11 mouse cellular contexts compared by ENCODE assay signal in the genomic region with DNA sequence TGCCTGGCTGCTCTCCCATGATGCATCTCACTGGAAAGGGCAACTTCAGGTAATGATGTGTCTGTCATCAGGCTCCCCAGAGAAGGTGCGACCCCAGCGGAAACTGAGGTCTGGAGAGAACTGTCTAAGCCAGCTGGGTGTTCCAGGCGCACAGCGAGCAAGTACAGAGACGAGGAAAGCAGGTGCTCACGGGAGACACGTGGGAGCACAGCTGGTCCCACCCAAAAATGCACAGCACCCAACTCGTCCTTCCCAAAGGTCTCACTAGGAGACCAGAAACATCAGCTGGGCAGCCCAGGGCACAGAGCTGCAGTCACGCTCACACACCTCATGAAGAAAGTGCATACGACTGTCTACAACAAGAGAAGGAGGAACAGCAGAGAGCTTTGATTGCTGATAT. TPM values are rescaled to one million over a fixed set of nuclear protein-coding genes. Genes with fewer than 3 reads are reported as not detected.
A peak's percentile ranks its signal among the peaks of the same experiment; 100 is the strongest.
DNase-seq lines count a peak whose midpoint lies in the region; ATAC-seq lines count a peak whose summit lies in the region.
"Had no signal": no experiment of that assay in that cellular context is flagged by ENCODE, and none has a peak within 500 bp of the region (broad histone marks: within the 10 kb centered on the region; RNA-seq: fewer than 3 reads in every experiment).

No protein-coding gene starts in this region.

- H3K4me2 ChIP-seq in heart, embryonic 16.5 days (ENCODE audit: low read depth, low read length), result no peak overlapping the region
- H3K4me2 ChIP-seq in liver, embryonic 13.5 days, result no peak overlapping the region
- peak overlapping the region; percentile 29 for H3K4me2 ChIP-seq in embryonic facial prominence, embryonic 14.5 days (ENCODE audit: low read depth, low read length)
- H3K4me2 ChIP-seq in liver, embryonic 16.5 days (ENCODE audit: low read depth, low read length), result no peak overlapping the region

- 0 out of 2 replicates have a peak, but pooled peaks cover 3% of the 10 kb centered on the region for H3K36me3 ChIP-seq in heart, embryonic 16.5 days (ENCODE audit: control insufficient read depth, insufficient read depth)
- peaks cover 18% of the 10 kb centered on the region for H3K36me3 ChIP-seq in liver, embryonic 13.5 days
- H3K36me3 ChIP-seq in embryonic facial prominence, embryonic 14.5 days (ENCODE audit: control insufficient read depth, insufficient read depth, low read length), result 0 out of 2 replicates have a peak, but pooled peaks cover 6% of the 10 kb centered on the region
- no peaks in the 10 kb centered on the region for H3K36me3 ChIP-seq in liver, embryonic 16.5 days (ENCODE audit: control insufficient read depth, insufficient read depth)

- no peak for DNase-seq in heart, adult 18-20 months
- DNase-seq in liver, embryonic 13.5 days, result no peak
- DNase-seq in liver, result no peak
- DNase-seq in embryonic facial prominence, embryonic 14.5 days (ENCODE audit: low spot score), result no peak
- no peak for DNase-seq in spleen, postnatal 4 days (ENCODE audit: low spot score in 2 of 2)
- DNase-seq in right cerebral cortex, postnatal 10 days (ENCODE audit: low spot score in 2 of 2), result no peak
- DNase-seq: right cerebral cortex, postnatal 14 days had no signal

- H3K27ac ChIP-seq in heart, embryonic 16.5 days (ENCODE audit: low read length), result peak overlapping the region; percentile 31; the same call in 1 of the 2 replicates
- H3K27ac ChIP-seq in liver, embryonic 13.5 days, result peak overlapping the region; percentile 41
- H3K27ac ChIP-seq in embryonic facial prominence, embryonic 14.5 days (replicated peaks; ENCODE audit: low read depth, low read length), result peak overlapping the region; percentile 4
- H3K27ac ChIP-seq in liver, embryonic 16.5 days (ENCODE audit: low read length), result peak overlapping the region; percentile 19; the same call in 1 of the 2 replicates

- peaks cover 70% of the 10 kb centered on the region for H3K4me1 ChIP-seq in heart, embryonic 16.5 days (ENCODE audit: control insufficient read depth, insufficient read depth, low read length)
- H3K4me1 ChIP-seq in liver, embryonic 13.5 days (replicated peaks), result peaks cover 95% of the 10 kb centered on the region
- peaks cover 27% of the 10 kb centered on the region for H3K4me1 ChIP-seq in embryonic facial prominence, embryonic 14.5 days (ENCODE audit: control insufficient read depth, insufficient read depth, low read length)
- peaks cover 77% of the 10 kb centered on the region for H3K4me1 ChIP-seq in liver, embryonic 16.5 days (ENCODE audit: control insufficient read depth, low read depth, low read length)

- no peaks in the 10 kb centered on the region for H3K9me3 ChIP-seq in heart, embryonic 16.5 days (replicated peaks; ENCODE audit: control insufficient read depth, low read length)
- H3K9me3 ChIP-seq in liver, embryonic 13.5 days (replicated peaks), result 0 out of 2 replicates have a peak, but pooled peaks cover 2% of the 10 kb centered on the region
- no peaks in the 10 kb centered on the region for H3K9me3 ChIP-seq in embryonic facial prominence, embryonic 14.5 days (ENCODE audit: control insufficient read depth, low read length)
- no peaks in the 10 kb centered on the region for H3K9me3 ChIP-seq in liver, embryonic 16.5 days (replicated peaks; ENCODE audit: control insufficient read depth, low read length)

- H3K4me3 ChIP-seq in heart, embryonic 16.5 days (ENCODE audit: low read length), result no peak overlapping the region
- H3K4me3 ChIP-seq in liver, embryonic 13.5 days (replicated peaks), result no peak overlapping the region
- no peak overlapping the region for H3K4me3 ChIP-seq in embryonic facial prominence, embryonic 14.5 days (ENCODE audit: low read depth, low read length)
- no peak overlapping the region for H3K4me3 ChIP-seq in liver, embryonic 16.5 days (ENCODE audit: low read depth, low read length)

- no peaks in the 10 kb centered on the region for H3K27me3 ChIP-seq in heart, embryonic 16.5 days (ENCODE audit: control insufficient read depth, insufficient read depth, low read length)
- H3K27me3 ChIP-seq in liver, embryonic 13.5 days, result no peaks in the 10 kb centered on the region
- no peaks in the 10 kb centered on the region for H3K27me3 ChIP-seq in embryonic facial prominence, embryonic 14.5 days (replicated peaks; ENCODE audit: control insufficient read depth, insufficient read depth, low read length)
- no peaks in the 10 kb centered on the region for H3K27me3 ChIP-seq in liver, embryonic 16.5 days (ENCODE audit: control insufficient read depth, insufficient read depth, low read depth, low read length)
- H3K27me3 ChIP-seq: CH12.LX had no signal

- no peak for ATAC-seq in heart, embryonic 16.5 days (replicated peaks; ENCODE audit: extremely low read depth, insufficient read depth, low FRiP score)
- no peak for ATAC-seq in liver, embryonic 13.5 days (ENCODE audit: low read depth)
- no peak; the same call in 1 of the 2 replicates for ATAC-seq in embryonic facial prominence, embryonic 14.5 days (ENCODE audit: low read depth)
- ATAC-seq in liver, embryonic 16.5 days (ENCODE audit: low read depth), result no peak
- ATAC-seq: midbrain, embryonic 16.5 days had no signal

- H3K9ac ChIP-seq in heart, embryonic 16.5 days (ENCODE audit: low read length), result no peak overlapping the region; the same call in 1 of the 2 replicates
- no peak overlapping the region for H3K9ac ChIP-seq in liver, embryonic 13.5 days
- H3K9ac ChIP-seq in embryonic facial prominence, embryonic 14.5 days (ENCODE audit: low read depth, low read length), result no peak overlapping the region
- H3K9ac ChIP-seq in liver, embryonic 16.5 days (ENCODE audit: low read depth, low read length), result no peak overlapping the region

- 65% methylated on average over 10 of the region's 10 CpGs for WGBS in heart, embryonic 16.5 days
- 79% methylated on average over 10 of the region's 10 CpGs for WGBS in liver, embryonic 13.5 days (ENCODE audit: insufficient replicate concordance)
- WGBS in embryonic facial prominence, embryonic 14.5 days, result 42% methylated on average over 10 of the region's 10 CpGs
- 71% methylated on average over 10 of the region's 10 CpGs for WGBS in liver, embryonic 16.5 days (ENCODE audit: insufficient replicate concordance)

RNA-seq across cellular contexts. Expression of a gene that starts 43.7 kb away (rescaled TPM):
- polyA plus RNA-seq in heart, embryonic 16.5 days (2015; fragmentation: Nextera tagmentation; extraction: Ambion mirVana), result 27.2 and 30.4 TPM in 2 replicates
- 100 to 1,000 TPM; 109 to 123 TPM for total RNA-seq in heart, adult 18-20 months (2021)
- polyA plus RNA-seq in liver, embryonic 13.5 days (2015; fragmentation: Nextera tagmentation; extraction: Ambion mirVana), result 9.9 and 10.7 TPM in 2 replicates
- 17.0 and 19.2 TPM in 2 replicates for polyA plus RNA-seq in embryonic facial prominence, embryonic 14.5 days (2014; fragmentation: Nextera tagmentation; extraction: Ambion mirVana)
- 9.2 and 9.3 TPM in 2 replicates for polyA plus RNA-seq in liver, embryonic 16.5 days (2015; fragmentation: Nextera tagmentation; extraction: Ambion mirVana)
